Mouse (Mus musculus): ENCODE measurements around the gene Btg2. TPM values are rescaled to one million over a fixed set of nuclear protein-coding genes. Genes with fewer than 3 reads are reported as not detected.

Gene Btg2
- polyA plus RNA-seq, 1 experiment from 2014 or later = 26.3 TPM

Other genes with a start within 250 kb of the Btg2 start
- 3.2 TPM in 2 replicates for gene Optc, start 171.1 kb downstream of the Btg2 start, polyA plus RNA-seq (2014; fragmentation: Nextera tagmentation; extraction: Ambion mirVana)
- 14.6 and 15.6 TPM in 2 replicates for gene Prelp, start 157.7 kb downstream of the Btg2 start, polyA plus RNA-seq (2014; fragmentation: Nextera tagmentation; extraction: Ambion mirVana)
- gene Fmod, start 41.9 kb downstream of the Btg2 start, polyA plus RNA-seq (2014; fragmentation: Nextera tagmentation; extraction: Ambion mirVana) = 5.3 and 6.2 TPM in 2 replicates
- 0.20 and 0.23 TPM in 2 replicates for gene Chit1, start 32.1 kb upstream of the Btg2 start, polyA plus RNA-seq (2014; fragmentation: Nextera tagmentation; extraction: Ambion mirVana)
- gene Chil1, start 103.1 kb upstream of the Btg2 start, polyA plus RNA-seq (2014; fragmentation: Nextera tagmentation; extraction: Ambion mirVana) = 2.5 and 3.6 TPM in 2 replicates
- gene Mybph, start 114.3 kb upstream of the Btg2 start, polyA plus RNA-seq (2014; fragmentation: Nextera tagmentation; extraction: Ambion mirVana) = 0.27 TPM in 1 of 2 replicates, not detected in the other
- gene Adora1, start 156.3 kb upstream of the Btg2 start, polyA plus RNA-seq (2014; fragmentation: Nextera tagmentation; extraction: Ambion mirVana) = 13.0 and 14.9 TPM in 2 replicates
- gene Myog, start 210.9 kb upstream of the Btg2 start, polyA plus RNA-seq (2014; fragmentation: Nextera tagmentation; extraction: Ambion mirVana) = 0.13 and 0.17 TPM in 2 replicates

Measured in hindbrain, embryonic 14.5 days (tissue).